Mouse (Mus musculus) limb, embryonic 15.5 days (tissue): ENCODE data around the gene Filip1l. TPM values are rescaled to one million over a fixed set of nuclear protein-coding genes. Genes with fewer than 3 reads are reported as not detected.

Source experiments
- ATAC-seq: fragments of 200-750 bp; cut with Nextera tagmentation; 2 replicates; pipeline ENCODE4 v1.8.0; 2017; ENCODE audit warnings: low read depth, moderate TSS enrichment; ENCODE audit not compliant: insufficient number of reproducible peaks, low FRiP score, low TSS enrichment
- H3K27ac ChIP-seq: fragments of 300-500 bp; sonication (generic); 2 replicates; pipeline ENCODE4 v1.5.1; 2015; ENCODE audit warnings: moderate library complexity, mild to moderate bottlenecking, inconsistent platforms
- H3K27me3 ChIP-seq: fragments of 300-500 bp; sonication (generic); 2 replicates; pipeline ENCODE4 v1.6.1; 2015; ENCODE audit warnings: inconsistent platforms
- H3K36me3 ChIP-seq: fragments of 300-500 bp; sonication (generic); 2 replicates; pipeline ENCODE4 v1.6.1; 2015; ENCODE audit warnings: inconsistent platforms
- H3K4me1 ChIP-seq: fragments of 300-500 bp; sonication (generic); 2 replicates; pipeline ENCODE4 v1.6.1; 2015; ENCODE audit warnings: inconsistent platforms
- H3K4me2 ChIP-seq: fragments of 300-500 bp; sonication (generic); 2 replicates; pipeline ENCODE4 v1.6.1; 2015; ENCODE audit warnings: mild to moderate bottlenecking, inconsistent platforms
- H3K4me3 ChIP-seq: fragments of 300-500 bp; sonication (generic); 2 replicates; pipeline ENCODE4 v1.5.1; 2015; ENCODE audit warnings: mild to moderate bottlenecking, inconsistent platforms
- H3K9ac ChIP-seq: fragments of 300-500 bp; sonication (generic); 2 replicates; pipeline ENCODE4 v1.6.1; 2015; ENCODE audit warnings: inconsistent platforms
- H3K9me3 ChIP-seq: fragments of 300-500 bp; sonication (generic); 2 replicates; pipeline ENCODE4 v1.6.1; 2016; ENCODE audit warnings: inconsistent platforms
- WGBS: fragments of 180-500 bp; shearing (Covaris S2); methylation state at CpG from one replicate; pipeline ENCODE4 v1.1.7; 2015; 5-methylcytosine and 5-hydroxymethylcytosine counted together
- polyA plus RNA-seq: library from polyadenylated mRNA; unstranded; fragments of >200 nt; fragmentation: Nextera tagmentation; extraction: Ambion mirVana; gene quantifications from 2 replicates; pipeline ENCODE4 v1.2.1, GENCODE M21; 2015

The Filip1l gene
- polyA plus RNA-seq, 1 experiment from 2014 or later = 46.8 TPM

GRCm38 (mm10) chr16:57453009-57453408 is 100.1 kb downstream of the Filip1l start:
- H3K4me1 ChIP-seq = peaks cover 24% of the 10 kb centered on the region
- H3K27me3 ChIP-seq = no peaks in the 10 kb centered on the region
- no peak for ATAC-seq
- no peaks in the 10 kb centered on the region for H3K36me3 ChIP-seq
- 44% methylated on average over 7 of the region's 7 CpGs for WGBS
- no peaks in the 10 kb centered on the region for H3K9me3 ChIP-seq
- no peak overlapping the region for H3K9ac ChIP-seq
- no peak overlapping the region for H3K4me2 ChIP-seq
- no peak overlapping the region for H3K4me3 ChIP-seq
- no peak overlapping the region for H3K27ac ChIP-seq

- peaks cover 28% of the 10 kb centered on the region for H3K4me1 ChIP-seq
- 65% methylated on average over 8 of the region's 8 CpGs for WGBS
- no peaks in the 10 kb centered on the region for H3K9me3 ChIP-seq
- H3K4me2 ChIP-seq = no peak overlapping the region
- H3K36me3 ChIP-seq = no peaks in the 10 kb centered on the region
- no peak overlapping the region for H3K4me3 ChIP-seq
- peak; percentile 44; the same call in 1 of the 2 replicates for ATAC-seq
- no peak overlapping the region for H3K9ac ChIP-seq
- no peaks in the 10 kb centered on the region for H3K27me3 ChIP-seq
- H3K27ac ChIP-seq = no peak overlapping the region
Observed at GRCm38 (mm10) chr16:57454106-57454763, 101.3 kb downstream of the Filip1l start.

GRCm38 (mm10) chr16:57455573-57455972 is 102.7 kb downstream of the Filip1l start:
- no peak for ATAC-seq
- Histone ChIP-seq H3K4me1 (peaks cover 28% of the 10 kb centered on the region), H3K9ac (no peak overlapping the region), H3K4me2 (no peak overlapping the region), H3K36me3 (no peaks in the 10 kb centered on the region), H3K9me3 (no peaks in the 10 kb centered on the region), H3K27me3 (no peaks in the 10 kb centered on the region), H3K4me3 (no peak overlapping the region), H3K27ac (no peak overlapping the region)
- WGBS = 76% methylated on average over 3 of the region's 3 CpGs

GRCm38 (mm10) chr16:57456003-57456402 is 103.1 kb downstream of the Filip1l start:
- Histone ChIP-seq H3K27ac (no peak overlapping the region), H3K9me3 (no peaks in the 10 kb centered on the region), H3K4me1 (peaks cover 28% of the 10 kb centered on the region), H3K9ac (no peak overlapping the region), H3K4me2 (no peak overlapping the region), H3K36me3 (no peaks in the 10 kb centered on the region), H3K27me3 (no peaks in the 10 kb centered on the region), H3K4me3 (no peak overlapping the region)
- ATAC-seq = no peak
- WGBS = 31% methylated on average over 2 of the region's 2 CpGs

GRCm38 (mm10) chr16:57465386-57465913 is 112.6 kb downstream of the Filip1l start:
- Histone ChIP-seq H3K27me3 (no peaks in the 10 kb centered on the region), H3K27ac (no peak overlapping the region), H3K4me3 (no peak overlapping the region), H3K9me3 (no peaks in the 10 kb centered on the region), H3K4me1 (peaks cover 12% of the 10 kb centered on the region; the same call in 1 of the 2 replicates), H3K4me2 (no peak overlapping the region), H3K9ac (no peak overlapping the region), H3K36me3 (no peaks in the 10 kb centered on the region)
- WGBS = 82% methylated on average over 9 of the region's 9 CpGs
- ATAC-seq = no peak

- Histone ChIP-seq H3K9ac (no peak overlapping the region), H3K27me3 (no peaks in the 10 kb centered on the region)
- WGBS = 65% methylated on average over 4 of the region's 4 CpGs
Observed at GRCm38 (mm10) chr16:57469301-57469700, 116.4 kb downstream of the Filip1l start.

GRCm38 (mm10) chr16:57469869-57470268 is 117.0 kb downstream of the Filip1l start:
- H3K9me3 ChIP-seq = no peaks in the 10 kb centered on the region
- H3K27me3 ChIP-seq = no peaks in the 10 kb centered on the region
- H3K27ac ChIP-seq = no peak overlapping the region
- H3K4me3 ChIP-seq = no peak overlapping the region
- no peak overlapping the region for H3K4me2 ChIP-seq
- no peaks in the 10 kb centered on the region for H3K36me3 ChIP-seq
- H3K4me1 ChIP-seq = peaks cover 12% of the 10 kb centered on the region; the same call in 1 of the 2 replicates
- 79% methylated on average over 2 of the region's 2 CpGs for WGBS
- H3K9ac ChIP-seq = no peak overlapping the region
- ATAC-seq = no peak

More at GRCm38 (mm10) chr16:57469301-57469700, 116.4 kb downstream of the Filip1l start:
- ATAC-seq = no peak
- Histone ChIP-seq H3K4me1 (peaks cover 12% of the 10 kb centered on the region; the same call in 1 of the 2 replicates), H3K27ac (no peak overlapping the region), H3K4me3 (no peak overlapping the region), H3K4me2 (no peak overlapping the region), H3K9me3 (no peaks in the 10 kb centered on the region), H3K36me3 (no peaks in the 10 kb centered on the region)

- no peak for ATAC-seq
- 90% methylated on average over 12 of the region's 12 CpGs for WGBS
Observed at GRCm38 (mm10) chr16:57470286-57470830, 117.5 kb downstream of the Filip1l start.

GRCm38 (mm10) chr16:57471071-57471470 is 118.2 kb downstream of the Filip1l start:
- no peak overlapping the region for H3K27ac ChIP-seq
- H3K36me3 ChIP-seq = no peaks in the 10 kb centered on the region
- H3K4me2 ChIP-seq = no peak overlapping the region
- ATAC-seq = no peak
- no peaks in the 10 kb centered on the region for H3K9me3 ChIP-seq
- no peaks in the 10 kb centered on the region for H3K27me3 ChIP-seq
- H3K4me1 ChIP-seq = peaks cover 12% of the 10 kb centered on the region; the same call in 1 of the 2 replicates
- no peak overlapping the region for H3K9ac ChIP-seq
- H3K4me3 ChIP-seq = no peak overlapping the region

More at GRCm38 (mm10) chr16:57470286-57470830, 117.5 kb downstream of the Filip1l start:
- H3K9me3 ChIP-seq = no peaks in the 10 kb centered on the region
- H3K4me1 ChIP-seq = peaks cover 12% of the 10 kb centered on the region; the same call in 1 of the 2 replicates
- no peaks in the 10 kb centered on the region for H3K27me3 ChIP-seq
- H3K36me3 ChIP-seq = no peaks in the 10 kb centered on the region
- H3K27ac ChIP-seq = no peak overlapping the region
- H3K9ac ChIP-seq = no peak overlapping the region
- no peak overlapping the region for H3K4me3 ChIP-seq
- H3K4me2 ChIP-seq = no peak overlapping the region

- Histone ChIP-seq H3K9ac (no peak overlapping the region), H3K4me2 (no peak overlapping the region), H3K36me3 (no peaks in the 10 kb centered on the region), H3K4me3 (no peak overlapping the region), H3K4me1 (0 out of 2 replicates have a peak, but pooled peaks cover 4% of the 10 kb centered on the region), H3K9me3 (no peaks in the 10 kb centered on the region; the same call in 1 of the 2 replicates), H3K27ac (0 out of 2 replicates have a peak overlapping the region, but pooled peaks have one; percentile 1), H3K27me3 (no peaks in the 10 kb centered on the region)
- no peak for ATAC-seq
- WGBS = 33% methylated on average over 10 of the region's 10 CpGs
Observed at GRCm38 (mm10) chr16:57473415-57474085, 120.7 kb downstream of the Filip1l start.

GRCm38 (mm10) chr16:57478451-57478850 is 125.6 kb downstream of the Filip1l start:
- Histone ChIP-seq H3K27me3 (no peaks in the 10 kb centered on the region), H3K4me2 (no peak overlapping the region), H3K9me3 (no peaks in the 10 kb centered on the region; the same call in 1 of the 2 replicates), H3K4me3 (no peak overlapping the region), H3K4me1 (peaks cover 5% of the 10 kb centered on the region; the same call in 1 of the 2 replicates), H3K9ac (no peak overlapping the region), H3K36me3 (no peaks in the 10 kb centered on the region), H3K27ac (0 out of 2 replicates have a peak overlapping the region, but pooled peaks have one; percentile 5)
- ATAC-seq = peak; percentile 90
- WGBS = 52% methylated on average over 2 of the region's 2 CpGs

GRCm38 (mm10) chr16:57479776-57480175 is 126.9 kb downstream of the Filip1l start:
- H3K27me3 ChIP-seq = no peaks in the 10 kb centered on the region
- H3K4me3 ChIP-seq = no peak overlapping the region
- H3K4me1 ChIP-seq = peaks cover 15% of the 10 kb centered on the region
- no peak overlapping the region for H3K27ac ChIP-seq
- H3K9me3 ChIP-seq = no peaks in the 10 kb centered on the region; the same call in 1 of the 2 replicates
- H3K36me3 ChIP-seq = no peaks in the 10 kb centered on the region
- no peak for ATAC-seq
- H3K4me2 ChIP-seq = no peak overlapping the region
- no peak overlapping the region for H3K9ac ChIP-seq
- 69% methylated on average over 5 of the region's 5 CpGs for whole genome bisulfite sequencing
